Mouse (Mus musculus): ENCODE results near the gene Kng2. TPM values are rescaled to one million over a fixed set of nuclear protein-coding genes. Genes with fewer than 3 reads are reported as not detected.
A peak's percentile ranks its signal among the peaks of the same experiment; 100 is the strongest.
"Not testable (repeated sequence)": the region's sequence is repeated elsewhere in the genome, so short reads cannot be mapped to it uniquely, and the experiment has no call there.

The Kng2 gene
- 2.4 and 2.9 TPM in 2 replicates for polyA plus RNA-seq (2011; ENCODE audit: insufficient read length, low read depth, missing spikeins)

DNA sequence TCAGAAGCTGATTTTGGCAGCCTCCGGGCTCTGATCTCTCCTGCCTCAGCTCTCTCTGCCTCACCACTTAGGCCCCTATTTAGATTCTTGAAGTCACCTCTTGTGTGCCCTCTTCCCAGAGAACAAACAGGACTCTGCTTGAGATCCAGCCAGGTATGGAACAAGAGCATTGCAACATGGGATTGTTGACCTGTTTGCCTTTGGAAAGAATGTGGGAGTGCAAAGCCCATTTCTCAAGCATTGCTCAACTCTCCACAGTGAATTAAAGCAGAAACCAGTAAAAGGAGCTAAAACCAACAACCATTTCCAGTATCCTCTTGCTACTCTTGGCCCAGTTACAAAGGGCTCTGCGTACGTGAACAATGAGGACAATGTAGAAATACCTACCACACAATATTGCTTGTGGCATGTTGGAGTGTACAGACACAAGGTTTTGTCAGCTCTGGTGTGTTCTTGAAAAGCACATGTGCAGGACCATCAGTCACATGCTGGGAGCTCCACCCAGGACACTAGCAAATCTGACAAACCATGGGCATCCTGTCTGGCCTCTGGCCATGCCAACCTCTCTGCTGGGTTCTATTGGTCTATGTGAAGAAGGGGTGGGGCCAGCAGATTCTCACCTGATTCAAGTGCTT is at the start of gene Kng2:
Gene Kng2 (minus strand): TSS at position 517 of the 635 bp plus-strand sequence.
- peak within 1 kb of the TSS; percentile 40; the same call in 1 of the 2 replicates for H3K27ac ChIP-seq (ENCODE audit: insufficient read depth, low read length)
- not testable (repeated sequence) for H3K4me3 ChIP-seq (ENCODE audit: insufficient read depth, low read length)

DNA sequence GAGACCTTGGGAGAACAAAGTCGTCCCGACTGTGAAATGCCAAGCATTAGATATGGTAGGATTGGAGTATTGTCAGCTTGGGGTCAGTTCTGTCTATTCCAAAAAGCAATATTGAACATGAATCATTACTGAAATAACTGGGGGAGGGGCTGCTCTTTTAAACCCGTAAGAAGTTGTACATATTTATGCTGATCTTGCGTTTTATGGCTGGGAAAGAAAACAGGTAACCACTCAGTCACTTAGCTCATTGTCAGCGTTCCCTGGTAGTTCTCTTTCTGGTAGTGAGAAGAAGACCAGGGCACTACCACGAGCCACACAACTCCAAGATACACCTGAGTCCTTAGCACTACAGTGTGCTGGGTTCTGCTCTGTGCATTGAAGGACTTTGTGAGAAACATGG is 48.2 kb upstream of the Kng2 start:
- not testable (repeated sequence) for H3K4me1 ChIP-seq (ENCODE audit: control insufficient read depth, insufficient read depth, low read length)

More for the DNA sequence above, at the start of gene Kng2:
- H3K4me1 ChIP-seq (ENCODE audit: control insufficient read depth, insufficient read depth, low read length): not testable (repeated sequence)

DNA sequence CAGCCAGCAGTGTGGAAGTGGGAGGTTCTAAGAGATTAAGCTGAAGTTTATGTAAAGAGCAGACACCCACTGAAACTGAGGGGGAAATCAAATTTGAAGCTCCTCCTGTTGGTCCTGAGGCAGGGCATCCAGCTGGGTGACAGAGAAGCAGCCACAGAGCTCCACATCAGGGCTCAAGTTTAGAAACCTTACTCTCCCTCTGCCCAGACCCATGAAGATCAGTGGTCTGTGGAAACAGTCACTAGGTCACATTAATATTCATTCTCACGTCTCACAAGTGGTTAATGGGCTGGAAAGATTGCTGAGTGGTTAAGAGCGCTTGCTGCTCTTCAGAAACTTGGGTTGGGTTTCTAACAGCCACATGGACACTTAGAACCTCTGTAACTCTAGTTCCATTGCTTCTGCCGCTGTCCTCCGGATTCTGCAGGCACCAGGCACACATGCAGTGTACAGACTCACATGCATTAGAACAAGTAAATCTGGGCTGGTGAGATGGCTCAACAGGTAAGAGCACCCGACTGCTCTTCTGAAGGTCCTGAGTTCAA is 31.6 kb upstream of the Kng2 start:
- not testable (repeated sequence) for H3K27ac ChIP-seq (ENCODE audit: insufficient read depth, low read length); H3K4me1 ChIP-seq (ENCODE audit: control insufficient read depth, insufficient read depth, low read length); H3K4me3 ChIP-seq (ENCODE audit: insufficient read depth, low read length)

More for the DNA sequence above, 48.2 kb upstream of the Kng2 start:
- H3K4me3 ChIP-seq (ENCODE audit: insufficient read depth, low read length); H3K27ac ChIP-seq (ENCODE audit: insufficient read depth, low read length): not testable (repeated sequence)

DNA sequence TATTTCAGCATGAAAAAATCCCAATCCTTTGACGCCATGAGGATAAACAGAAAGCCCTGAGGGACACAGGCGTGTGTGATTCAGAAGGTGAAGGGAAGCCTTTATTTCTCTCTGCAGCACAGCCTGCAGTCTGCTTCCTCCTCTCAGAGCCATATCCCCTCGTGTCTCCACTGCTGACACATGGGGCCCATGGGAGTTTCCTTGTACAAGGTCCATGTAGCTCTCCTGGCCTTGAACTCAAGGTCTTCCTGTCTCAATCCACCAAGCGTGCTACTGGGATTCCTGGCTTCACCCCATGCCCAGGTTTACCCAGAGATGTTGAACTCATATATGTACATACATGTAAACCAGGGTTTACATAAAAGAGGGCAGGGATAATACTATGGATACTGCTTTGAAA is 30.3 kb upstream of the Kng2 start:
- not testable (repeated sequence) for H3K27ac ChIP-seq (ENCODE audit: insufficient read depth, low read length); H3K4me1 ChIP-seq (ENCODE audit: control insufficient read depth, insufficient read depth, low read length); H3K4me3 ChIP-seq (ENCODE audit: insufficient read depth, low read length)

DNA sequence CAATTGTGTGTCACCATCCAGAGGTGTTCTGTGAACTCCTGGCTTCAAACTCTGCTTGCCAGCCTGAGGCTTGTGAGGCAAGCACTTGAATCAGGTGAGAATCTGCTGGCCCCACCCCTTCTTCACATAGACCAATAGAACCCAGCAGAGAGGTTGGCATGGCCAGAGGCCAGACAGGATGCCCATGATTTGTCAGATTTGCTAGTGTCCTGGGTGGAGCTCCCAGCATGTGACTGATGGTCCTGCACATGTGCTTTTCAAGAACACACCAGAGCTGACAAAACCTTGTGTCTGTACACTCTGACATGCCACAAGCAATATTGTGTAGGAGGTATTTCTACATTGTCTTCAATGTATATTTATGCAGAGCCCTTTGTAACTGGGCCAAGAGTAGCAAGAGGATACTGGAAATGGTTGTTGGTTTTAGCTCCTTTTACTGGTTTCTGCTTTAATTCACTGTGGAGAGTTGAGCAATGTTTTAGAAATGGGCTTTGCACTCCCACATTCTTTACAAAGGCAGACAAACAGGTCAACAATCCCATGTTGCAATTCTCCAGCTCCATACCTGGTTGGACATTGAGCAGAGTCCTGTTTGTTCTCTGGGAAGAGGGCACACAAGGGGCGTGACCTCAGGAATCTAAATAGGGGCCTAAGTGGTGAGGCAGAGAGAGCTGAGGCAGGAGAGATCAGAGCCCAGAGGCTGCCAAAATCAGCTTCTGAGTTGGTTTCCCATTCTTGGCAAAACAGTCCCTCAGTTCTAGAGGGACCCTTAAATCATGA is 28.6 kb upstream of the Kng2 start, which contains the start of gene Kng1:
Gene Kng1 (plus strand): TSS at position 198 of the 780 bp plus-strand sequence.
- not testable (repeated sequence) for H3K4me3 ChIP-seq (ENCODE audit: insufficient read depth, low read length); H3K4me1 ChIP-seq (ENCODE audit: control insufficient read depth, insufficient read depth, low read length)
- peak within 1 kb of the TSS; percentile 38; the same call in 1 of the 2 replicates for H3K27ac ChIP-seq (ENCODE audit: insufficient read depth, low read length)

DNA sequence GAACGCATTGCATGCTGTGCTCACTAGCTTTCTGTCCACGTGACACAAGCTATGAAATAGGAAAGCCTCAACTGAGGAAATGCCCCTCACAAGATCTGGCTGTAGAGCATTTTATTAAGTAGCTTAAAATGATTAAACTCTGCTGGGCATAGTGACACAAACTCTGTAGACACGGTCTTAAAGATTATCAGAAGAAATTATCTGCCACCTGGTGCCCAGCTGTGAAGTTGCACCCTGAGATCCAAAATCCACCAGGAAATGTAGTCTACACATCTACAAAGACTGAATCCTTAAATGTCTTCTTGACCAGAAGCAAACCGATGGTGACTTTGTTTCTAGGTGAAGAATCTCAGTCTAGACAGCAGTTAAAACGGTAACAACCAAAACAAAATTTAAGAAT is 17.0 kb upstream of the Kng2 start:
- Histone ChIP-seq H3K27ac (ENCODE audit: insufficient read depth, low read length) (no peak overlapping the region), H3K4me1 (ENCODE audit: control insufficient read depth, insufficient read depth, low read length) (no peaks in the 10 kb centered on the region), H3K4me3 (ENCODE audit: insufficient read depth, low read length) (no peak overlapping the region)
- no peak for TF ChIP-seq POLR2A (IDR thresholded peaks at IDR 0.05; ENCODE audit: low read depth, low read length)
- TF ChIP-seq CTCF (IDR thresholded peaks at IDR 0.05; ENCODE audit: borderline replicate concordance, insufficient read depth, low read length): no peak

DNA sequence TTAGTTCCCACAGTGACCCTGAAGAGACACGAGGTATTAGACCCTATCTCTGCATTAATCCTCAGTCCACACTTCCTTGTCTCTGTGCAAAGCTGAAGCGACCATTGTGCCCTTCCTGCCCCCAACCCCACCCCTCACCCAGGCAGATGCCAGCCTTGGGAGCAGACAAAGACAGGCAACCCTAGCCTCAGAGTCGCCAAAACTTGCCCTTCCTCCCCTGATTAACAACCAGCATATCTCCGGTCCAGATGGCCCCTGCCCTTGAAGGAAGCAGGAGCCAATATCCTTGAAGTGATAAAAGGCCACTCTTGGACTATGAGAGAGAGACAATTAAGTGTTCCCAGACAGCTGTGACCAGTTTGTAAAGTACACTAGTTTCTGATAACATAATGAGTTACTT is 11.6 kb upstream of the Kng2 start:
- no peak overlapping the region for H3K27ac ChIP-seq (ENCODE audit: insufficient read depth, low read length)
- H3K4me3 ChIP-seq (ENCODE audit: insufficient read depth, low read length): no peak overlapping the region
- no peak for TF ChIP-seq CTCF (IDR thresholded peaks at IDR 0.05; ENCODE audit: borderline replicate concordance, insufficient read depth, low read length)
- TF ChIP-seq POLR2A (IDR thresholded peaks at IDR 0.05; ENCODE audit: low read depth, low read length): no peak
- H3K4me1 ChIP-seq (ENCODE audit: control insufficient read depth, insufficient read depth, low read length): no peaks in the 10 kb centered on the region

DNA sequence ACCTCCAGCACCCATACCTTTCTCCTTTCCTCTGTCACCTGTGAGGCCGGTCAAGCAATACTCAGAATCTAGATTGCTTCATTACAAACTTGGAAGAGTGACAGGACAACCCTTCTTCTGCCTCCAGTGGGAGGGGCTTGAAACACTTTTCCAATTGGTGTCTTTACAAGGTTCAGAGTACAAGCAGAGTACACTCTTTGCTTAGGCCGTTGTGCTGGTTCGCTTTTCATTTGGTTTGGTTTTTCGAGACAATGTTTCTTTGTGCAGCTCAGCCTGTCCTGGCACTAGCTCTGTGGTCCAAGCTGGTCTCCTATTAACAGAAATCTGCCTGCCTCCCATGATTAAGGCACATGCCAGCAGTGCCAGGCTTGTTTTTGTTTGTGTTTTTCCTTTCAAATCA is 10.0 kb upstream of the Kng2 start:
- Histone ChIP-seq H3K27ac (ENCODE audit: insufficient read depth, low read length) (no peak overlapping the region), H3K4me1 (ENCODE audit: control insufficient read depth, insufficient read depth, low read length) (no peaks in the 10 kb centered on the region), H3K4me3 (ENCODE audit: insufficient read depth, low read length) (no peak overlapping the region)
- TF ChIP-seq CTCF (IDR thresholded peaks at IDR 0.05; ENCODE audit: borderline replicate concordance, insufficient read depth, low read length) (no peak), POLR2A (IDR thresholded peaks at IDR 0.05; ENCODE audit: low read depth, low read length) (no peak)

DNA sequence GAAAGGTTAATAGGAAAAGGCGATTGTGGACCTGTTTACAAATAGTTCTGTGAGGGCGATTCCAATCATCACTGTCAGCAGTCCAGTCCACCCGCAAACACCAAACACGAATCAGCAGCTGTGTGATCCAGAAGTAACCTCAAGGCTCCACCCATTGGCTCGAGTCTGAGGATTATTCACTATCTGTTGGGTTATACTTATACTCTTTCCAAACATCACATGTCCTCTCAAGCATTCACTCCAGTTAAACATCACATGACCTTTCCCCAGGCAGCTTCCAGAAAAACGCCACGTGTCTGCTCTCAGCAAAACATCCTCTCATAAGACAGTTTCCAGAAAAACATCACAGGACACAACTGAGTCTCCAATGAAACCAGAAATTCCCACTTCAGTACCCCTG is 8.5 kb upstream of the Kng2 start:
- Histone ChIP-seq H3K27ac (ENCODE audit: insufficient read depth, low read length) (no peak overlapping the region), H3K4me3 (ENCODE audit: insufficient read depth, low read length) (no peak overlapping the region), H3K4me1 (ENCODE audit: control insufficient read depth, insufficient read depth, low read length) (no peaks in the 10 kb centered on the region)
- TF ChIP-seq POLR2A (IDR thresholded peaks at IDR 0.05; ENCODE audit: low read depth, low read length): no peak
- TF ChIP-seq CTCF (IDR thresholded peaks at IDR 0.05; ENCODE audit: borderline replicate concordance, insufficient read depth, low read length): no peak

DNA sequence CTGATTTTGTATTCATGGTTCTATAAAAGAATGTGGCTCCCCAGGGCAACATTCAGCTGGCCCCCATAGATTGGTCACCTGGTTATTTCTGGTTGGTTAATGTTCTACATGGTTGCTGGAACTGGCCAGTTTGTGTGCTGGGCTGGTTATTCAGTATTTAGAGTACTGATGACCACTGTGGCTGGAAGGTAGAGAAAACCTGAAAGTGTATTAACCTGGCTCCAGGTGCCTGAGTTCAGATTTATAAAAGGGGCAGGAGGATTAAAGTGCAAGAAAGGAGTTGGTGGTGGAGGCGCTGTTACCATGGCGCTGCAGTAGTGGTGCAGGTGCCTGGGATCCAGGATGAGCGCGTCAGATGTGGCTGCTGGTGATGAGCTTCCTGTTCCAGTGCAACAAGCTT is 4.4 kb upstream of the Kng2 start:
- Histone ChIP-seq H3K4me3 (ENCODE audit: insufficient read depth, low read length) (no peak overlapping the region), H3K4me1 (ENCODE audit: control insufficient read depth, insufficient read depth, low read length) (0 out of 2 replicates have a peak, but pooled peaks cover 2% of the 10 kb centered on the region), H3K27ac (ENCODE audit: insufficient read depth, low read length) (no peak overlapping the region)
- TF ChIP-seq POLR2A (IDR thresholded peaks at IDR 0.05; ENCODE audit: low read depth, low read length) (no peak), CTCF (IDR thresholded peaks at IDR 0.05; ENCODE audit: borderline replicate concordance, insufficient read depth, low read length) (no peak)
